Mouse (Mus musculus) G1E (cell line): ENCODE measurements around the gene Gm21693. TPM values are rescaled to one million over a fixed set of nuclear protein-coding genes. Genes with fewer than 3 reads are reported as not detected.
"Not testable (repeated sequence)": the region's sequence is repeated elsewhere in the genome, so short reads cannot be mapped to it uniquely, and the experiment has no call there.

Experiments
- ATAC-seq: 2 replicates; pipeline ENCODE4 v1.8.0; 2016; ENCODE audit warnings: mild to moderate bottlenecking; ENCODE audit not compliant: insufficient number of reproducible peaks, poor library complexity, low FRiP score, severe bottlenecking; ENCODE audit errors: extremely low read depth
- DNase-seq: peaks from one replicate; pipeline ENCODE4 v3.0.0; 2012; ENCODE audit warnings: low spot score
- H3K27me3 ChIP-seq: 2 replicates; pipeline ENCODE4 v1.6.1; 2012; ENCODE audit warnings: mild to moderate bottlenecking, low read length, inconsistent platforms; ENCODE audit not compliant: insufficient read depth
- H3K36me3 ChIP-seq: replicated peaks from 2 replicates; pipeline ENCODE3; 2012; ENCODE audit warnings: mild to moderate bottlenecking, inconsistent platforms
- H3K4me1 ChIP-seq: 2 replicates; pipeline ENCODE4 v1.6.1; 2012; ENCODE audit warnings: low read depth, low read length, inconsistent platforms, mixed read lengths; ENCODE audit not compliant: insufficient read depth
- H3K4me3 ChIP-seq: 2 replicates; pipeline ENCODE4 v1.5.1; 2012; ENCODE audit warnings: low read depth, mild to moderate bottlenecking, inconsistent platforms, low read length, moderate library complexity, mixed read lengths
- H3K9me3 ChIP-seq: replicated peaks from 2 replicates; pipeline ENCODE4 v1.6.1; 2012; ENCODE audit warnings: inconsistent platforms
- polyA plus RNA-seq: library from polyadenylated mRNA; stranded (reverse); fragments of >175 nt; gene quantifications from 2 replicates; pipeline ENCODE4 v1.2.3, GENCODE M21; 2012
- total RNA-seq, 2 experiments: library from RNA; stranded (forward) in 1 of 2; stranded (reverse) in 1 of 2; fragments of 200-1000 nt in 1 of 2; fragments of >200 nt in 1 of 2; fragmentation: Nextera tagmentation in 1 of 2; gene quantifications; 2 replicates each; pipeline ENCODE4 v1.2.3; 2014 to 2017

Gm21693 gene
- total RNA-seq (2014; fragmentation: Nextera tagmentation), result not detected in 2 replicates
- total RNA-seq (2017), result not detected in 2 replicates
- not detected in 2 replicates for polyA plus RNA-seq

DNA sequence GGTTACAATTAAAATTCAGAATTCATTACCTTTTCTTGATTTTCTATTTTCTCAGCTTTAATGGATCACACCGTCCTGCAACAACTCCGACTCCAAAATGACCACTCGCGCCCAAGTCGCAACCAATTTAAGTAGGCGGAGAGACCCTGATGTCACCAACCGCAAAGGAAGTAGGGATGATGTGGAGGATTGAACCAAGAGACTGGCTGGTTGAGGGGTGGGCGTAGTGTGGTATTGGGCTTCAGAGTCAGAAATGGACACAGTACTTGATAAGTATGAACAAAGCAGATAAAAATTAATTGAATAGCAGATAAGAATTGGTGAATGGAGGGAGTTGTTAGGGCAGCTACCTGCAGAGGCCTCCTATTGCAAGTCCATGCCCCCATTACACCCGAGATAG, at the start of gene Gm21693:
Gm21693 (minus strand) TSS at position 101 of the 400 bp plus-strand sequence.
- not testable (repeated sequence) for DNase-seq, H3K4me1 ChIP-seq, H3K4me3 ChIP-seq, H3K27me3 ChIP-seq, H3K36me3 ChIP-seq, ATAC-seq, H3K9me3 ChIP-seq

DNA sequence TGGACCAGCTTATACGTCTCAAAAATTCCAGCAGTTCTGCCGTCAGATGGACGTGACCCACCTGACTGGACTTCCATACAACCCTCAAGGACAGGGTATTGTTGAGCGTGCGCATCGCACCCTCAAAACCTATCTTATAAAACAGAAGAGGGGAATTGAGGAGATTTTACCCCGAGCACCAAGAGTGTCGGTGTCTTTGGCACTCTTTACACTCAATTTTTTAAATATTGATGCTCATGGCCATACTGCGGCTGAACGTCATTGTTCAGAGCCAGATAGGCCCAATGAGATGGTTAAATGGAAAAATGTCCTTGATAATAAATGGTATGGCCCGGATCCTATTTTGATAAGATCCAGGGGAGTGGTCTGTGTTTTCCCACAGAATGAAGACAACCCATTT, 4.5 kb downstream of the Gm21693 start:
- not testable (repeated sequence) for H3K36me3 ChIP-seq, H3K9me3 ChIP-seq, H3K4me1 ChIP-seq, H3K27me3 ChIP-seq, ATAC-seq, H3K4me3 ChIP-seq, DNase-seq

DNA sequence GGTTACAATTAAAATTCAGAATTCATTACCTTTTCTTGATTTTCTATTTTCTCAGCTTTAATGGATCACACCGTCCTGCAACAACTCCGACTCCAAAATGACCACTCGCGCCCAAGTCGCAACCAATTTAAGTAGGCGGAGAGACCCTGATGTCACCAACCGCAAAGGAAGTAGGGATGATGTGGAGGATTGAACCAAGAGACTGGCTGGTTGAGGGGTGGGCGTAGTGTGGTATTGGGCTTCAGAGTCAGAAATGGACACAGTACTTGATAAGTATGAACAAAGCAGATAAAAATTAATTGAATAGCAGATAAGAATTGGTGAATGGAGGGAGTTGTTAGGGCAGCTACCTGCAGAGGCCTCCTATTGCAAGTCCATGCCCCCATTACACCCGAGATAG, 38.8 kb downstream of the Gm21693 start, which contains the start of gene Gm21677:
Gm21677 (minus strand) TSS at position 101 of the 400 bp plus-strand sequence.
- not testable (repeated sequence) for DNase-seq, H3K4me3 ChIP-seq, H3K9me3 ChIP-seq, H3K27me3 ChIP-seq, H3K36me3 ChIP-seq, ATAC-seq, H3K4me1 ChIP-seq

Other genes starting within 250 kb of the Gm21693 start
- gene Gm21677, start 38.9 kb downstream of the Gm21693 start, total RNA-seq (2014; fragmentation: Nextera tagmentation), result not detected in 2 replicates
- gene Gm21677, start 38.9 kb downstream of the Gm21693 start, total RNA-seq (2017), result not detected in 2 replicates
- gene Gm21677, start 38.9 kb downstream of the Gm21693 start, polyA plus RNA-seq, result not detected in 2 replicates
- not detected in 2 replicates for gene Gm21704, start 64.8 kb upstream of the Gm21693 start, total RNA-seq (2014; fragmentation: Nextera tagmentation)
- gene Gm21704, start 64.8 kb upstream of the Gm21693 start, total RNA-seq (2017), result not detected in 2 replicates
- not detected in 2 replicates for gene Gm21704, start 64.8 kb upstream of the Gm21693 start, polyA plus RNA-seq
- gene Gm21708, start 64.8 kb upstream of the Gm21693 start, total RNA-seq (2014; fragmentation: Nextera tagmentation), result not detected in 2 replicates
- gene Gm21708, start 64.8 kb upstream of the Gm21693 start, total RNA-seq (2017), result not detected in 2 replicates
- not detected in 2 replicates for gene Gm21708, start 64.8 kb upstream of the Gm21693 start, polyA plus RNA-seq